Mouse (Mus musculus): Measurements from ENCODE around the gene Asic4.

DNA sequence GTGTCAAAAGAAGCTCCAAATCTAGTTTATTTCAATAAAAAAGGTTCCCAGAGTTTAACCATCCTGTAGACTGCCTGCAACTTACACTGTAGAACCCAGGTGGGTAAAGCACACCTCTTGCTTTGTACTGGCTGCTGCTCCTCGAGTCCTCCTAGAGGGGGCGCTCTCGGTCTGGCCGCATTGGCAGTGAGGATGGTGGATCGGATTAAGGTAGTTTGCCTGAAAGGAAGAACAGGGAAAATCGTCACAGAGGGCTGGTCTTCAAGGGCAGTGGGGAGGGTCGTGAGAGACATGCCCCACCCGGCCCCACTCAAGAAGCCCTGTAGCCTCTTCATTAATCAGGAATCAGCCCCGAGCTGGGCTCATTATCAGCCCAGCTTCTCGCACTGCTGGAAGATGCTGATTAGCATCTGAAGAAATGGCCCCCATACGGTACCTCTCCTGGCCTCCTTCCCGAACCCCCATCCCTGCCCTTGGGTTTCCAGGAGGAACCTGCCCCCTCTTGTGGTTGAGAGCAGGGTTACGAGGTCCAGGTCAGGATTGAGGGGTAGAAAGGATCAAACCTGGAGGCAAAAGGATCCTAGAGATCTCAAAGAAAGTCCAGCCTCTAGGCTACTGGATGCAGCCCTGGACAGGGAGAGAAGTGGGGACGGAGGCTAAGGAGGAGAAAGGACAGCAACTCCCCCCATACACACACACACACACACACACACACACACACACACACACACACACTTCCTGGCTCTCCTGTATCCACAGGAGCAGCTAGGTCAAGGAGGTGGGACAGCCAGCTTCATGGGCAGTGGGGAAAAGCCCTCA is 6.7 kb downstream of the Asic4 start:
- TF ChIP-seq POLR2A (IDR thresholded peaks at IDR 0.05; ENCODE audit: low read depth, low read length) (no peak), CTCF (IDR thresholded peaks at IDR 0.05; ENCODE audit: extremely low read depth, insufficient read depth, insufficient read length, insufficient replicate concordance) (no peak)
